Mouse (Mus musculus): ENCODE results near the gene Trim68. TPM values are rescaled to one million over a fixed set of nuclear protein-coding genes. Genes with fewer than 3 reads are reported as not detected.
"Not testable (repeated sequence)": the region's sequence is repeated elsewhere in the genome, so short reads cannot be mapped to it uniquely, and the experiment has no call there.

Trim68 gene
- polyA plus RNA-seq, 1 experiment from 2014 or later, result 8.7 TPM

GRCm38 (mm10) chr7:102665378-102665777, 21.7 kb downstream of the Trim68 start:
- no peaks in the 10 kb centered on the region for H3K27me3 ChIP-seq (ENCODE audit: control insufficient read depth, insufficient read depth, low read length)
- H3K9me3 ChIP-seq (ENCODE audit: control insufficient read depth, low read length), result no peaks in the 10 kb centered on the region
- no peak overlapping the region for H3K4me3 ChIP-seq (ENCODE audit: low read depth, low read length)
- H3K27ac ChIP-seq (ENCODE audit: low read depth, low read length), result no peak overlapping the region
- no peaks in the 10 kb centered on the region for H3K36me3 ChIP-seq (ENCODE audit: control insufficient read depth, insufficient read depth, low read length)
- ATAC-seq (ENCODE audit: low read depth), result no peak
- 44% methylated on average over 2 of the region's 2 CpGs for WGBS
- H3K4me1 ChIP-seq (ENCODE audit: control insufficient read depth, insufficient read depth, low read length), result no peaks in the 10 kb centered on the region
- H3K4me2 ChIP-seq (ENCODE audit: low read depth, low read length), result no peak overlapping the region
- H3K9ac ChIP-seq (replicated peaks; ENCODE audit: low read depth, low read length), result no peak overlapping the region

- no peaks in the 10 kb centered on the region for H3K36me3 ChIP-seq (ENCODE audit: control insufficient read depth, insufficient read depth, low read length)
- WGBS, result 11% methylated on average over 3 of the region's 3 CpGs
- H3K4me3 ChIP-seq (ENCODE audit: low read depth, low read length), result no peak within 1 kb of the TSS
- H3K27me3 ChIP-seq (ENCODE audit: control insufficient read depth, insufficient read depth, low read length), result no peaks in the 10 kb centered on the region
- no peak within 1 kb of the TSS for H3K27ac ChIP-seq (ENCODE audit: low read depth, low read length)
- H3K9me3 ChIP-seq (ENCODE audit: control insufficient read depth, low read length), result no peaks in the 10 kb centered on the region
- ATAC-seq (ENCODE audit: low read depth), result no peak
- H3K4me1 ChIP-seq (ENCODE audit: control insufficient read depth, insufficient read depth, low read length), result no peaks in the 10 kb centered on the region
- H3K9ac ChIP-seq (replicated peaks; ENCODE audit: low read depth, low read length), result no peak within 1 kb of the TSS
- H3K4me2 ChIP-seq (ENCODE audit: low read depth, low read length), result no peak within 1 kb of the TSS
Measured at GRCm38 (mm10) chr7:102664599-102664998, 22.5 kb downstream of the Trim68 start, which contains the start of gene Olfr556. Olfr556 (plus strand) TSS chr7:102664899.

GRCm38 (mm10) chr7:102658523-102658922, 28.6 kb downstream of the Trim68 start, which contains the start of gene Olfr555:
Olfr555 (plus strand) TSS chr7:102658823.
- no peak within 1 kb of the TSS for H3K4me3 ChIP-seq (ENCODE audit: low read depth, low read length)
- no peaks in the 10 kb centered on the region for H3K4me1 ChIP-seq (ENCODE audit: control insufficient read depth, insufficient read depth, low read length)
- no peaks in the 10 kb centered on the region for H3K27me3 ChIP-seq (ENCODE audit: control insufficient read depth, insufficient read depth, low read length)
- no peak within 1 kb of the TSS for H3K27ac ChIP-seq (ENCODE audit: low read depth, low read length)
- no peak for ATAC-seq (ENCODE audit: low read depth)
- no peaks in the 10 kb centered on the region for H3K9me3 ChIP-seq (ENCODE audit: control insufficient read depth, low read length)
- H3K4me2 ChIP-seq (ENCODE audit: low read depth, low read length), result no peak within 1 kb of the TSS
- 71% methylated on average over 1 of the region's 1 CpGs for WGBS
- H3K36me3 ChIP-seq (ENCODE audit: control insufficient read depth, insufficient read depth, low read length), result no peaks in the 10 kb centered on the region
- H3K9ac ChIP-seq (replicated peaks; ENCODE audit: low read depth, low read length), result no peak within 1 kb of the TSS

GRCm38 (mm10) chr7:102644945-102645344, 42.2 kb downstream of the Trim68 start:
- H3K9ac ChIP-seq (replicated peaks; ENCODE audit: low read depth, low read length); H3K27ac ChIP-seq (ENCODE audit: low read depth, low read length); H3K4me3 ChIP-seq (ENCODE audit: low read depth, low read length); H3K4me2 ChIP-seq (ENCODE audit: low read depth, low read length); ATAC-seq (ENCODE audit: low read depth); H3K9me3 ChIP-seq (ENCODE audit: control insufficient read depth, low read length); H3K36me3 ChIP-seq (ENCODE audit: control insufficient read depth, insufficient read depth, low read length); H3K4me1 ChIP-seq (ENCODE audit: control insufficient read depth, insufficient read depth, low read length); H3K27me3 ChIP-seq (ENCODE audit: control insufficient read depth, insufficient read depth, low read length): not testable (repeated sequence)
- WGBS, result 85% methylated on average over 3 of the region's 4 CpGs

GRCm38 (mm10) chr7:102638132-102638531, 49.0 kb downstream of the Trim68 start, which contains the start of gene Olfr554:
Olfr554 (plus strand) TSS chr7:102638432.
- ATAC-seq (ENCODE audit: low read depth), result no peak
- no peak within 1 kb of the TSS for H3K9ac ChIP-seq (replicated peaks; ENCODE audit: low read depth, low read length)
- no peak within 1 kb of the TSS for H3K27ac ChIP-seq (ENCODE audit: low read depth, low read length)
- no peaks in the 10 kb centered on the region for H3K36me3 ChIP-seq (ENCODE audit: control insufficient read depth, insufficient read depth, low read length)
- WGBS, result 78% methylated on average over 1 of the region's 1 CpGs
- no peaks in the 10 kb centered on the region for H3K4me1 ChIP-seq (ENCODE audit: control insufficient read depth, insufficient read depth, low read length)
- H3K9me3 ChIP-seq (ENCODE audit: control insufficient read depth, low read length), result no peaks in the 10 kb centered on the region
- no peak within 1 kb of the TSS for H3K4me3 ChIP-seq (ENCODE audit: low read depth, low read length)
- H3K27me3 ChIP-seq (ENCODE audit: control insufficient read depth, insufficient read depth, low read length), result no peaks in the 10 kb centered on the region
- H3K4me2 ChIP-seq (ENCODE audit: low read depth, low read length), result no peak within 1 kb of the TSS

- H3K27me3 ChIP-seq (ENCODE audit: control insufficient read depth, insufficient read depth, low read length), result no peaks in the 10 kb centered on the region
- no peak overlapping the region for H3K4me3 ChIP-seq (ENCODE audit: low read depth, low read length)
- H3K27ac ChIP-seq (ENCODE audit: low read depth, low read length), result no peak overlapping the region
- H3K9me3 ChIP-seq (ENCODE audit: control insufficient read depth, low read length), result no peaks in the 10 kb centered on the region
- H3K4me1 ChIP-seq (ENCODE audit: control insufficient read depth, insufficient read depth, low read length), result no peaks in the 10 kb centered on the region
- 32% methylated on average over 3 of the region's 3 CpGs for WGBS
- H3K36me3 ChIP-seq (ENCODE audit: control insufficient read depth, insufficient read depth, low read length), result no peaks in the 10 kb centered on the region
- H3K4me2 ChIP-seq (ENCODE audit: low read depth, low read length), result no peak overlapping the region
- ATAC-seq (ENCODE audit: low read depth), result no peak
- no peak overlapping the region for H3K9ac ChIP-seq (replicated peaks; ENCODE audit: low read depth, low read length)
Measured at GRCm38 (mm10) chr7:102636665-102637064, 50.5 kb downstream of the Trim68 start.

Other genes starting within 250 kb of the Trim68 start
- gene Rrm1, start 245.6 kb downstream of the Trim68 start, polyA plus RNA-seq (2014; fragmentation: Nextera tagmentation; extraction: Ambion mirVana), result 35.3 and 37.6 TPM in 2 replicates
- gene Olfr543, start 205.6 kb downstream of the Trim68 start, polyA plus RNA-seq (2014; fragmentation: Nextera tagmentation; extraction: Ambion mirVana), result 0.80 and 1.3 TPM in 2 replicates
- gene Olfr544, start 199.0 kb downstream of the Trim68 start, polyA plus RNA-seq (2014; fragmentation: Nextera tagmentation; extraction: Ambion mirVana), result 0.12 and 0.21 TPM in 2 replicates
- gene Olfr545, start 187.8 kb downstream of the Trim68 start, polyA plus RNA-seq (2014; fragmentation: Nextera tagmentation; extraction: Ambion mirVana), result 0.19 and 0.37 TPM in 2 replicates
- not detected in 2 replicates for gene Olfr547, start 152.6 kb downstream of the Trim68 start, polyA plus RNA-seq (2014; fragmentation: Nextera tagmentation; extraction: Ambion mirVana)
- gene Olfr548-ps1, start 146.4 kb downstream of the Trim68 start, polyA plus RNA-seq (2014; fragmentation: Nextera tagmentation; extraction: Ambion mirVana), result not detected in 2 replicates
- not detected in 2 replicates for gene Olfr549, start 137.5 kb downstream of the Trim68 start, polyA plus RNA-seq (2014; fragmentation: Nextera tagmentation; extraction: Ambion mirVana)
- gene Trim21, start 121.8 kb downstream of the Trim68 start, polyA plus RNA-seq (2014; fragmentation: Nextera tagmentation; extraction: Ambion mirVana), result 0.11 and 0.58 TPM in 2 replicates
- not detected in 2 replicates for gene Olfr550, start 115.9 kb downstream of the Trim68 start, polyA plus RNA-seq (2014; fragmentation: Nextera tagmentation; extraction: Ambion mirVana)
- gene Olfr551, start 95.4 kb downstream of the Trim68 start, polyA plus RNA-seq (2014; fragmentation: Nextera tagmentation; extraction: Ambion mirVana), result not detected in 2 replicates
- gene Olfr552, start 89.6 kb downstream of the Trim68 start, polyA plus RNA-seq (2014; fragmentation: Nextera tagmentation; extraction: Ambion mirVana), result not detected in 2 replicates
- gene Olfr553, start 69.1 kb downstream of the Trim68 start, polyA plus RNA-seq (2014; fragmentation: Nextera tagmentation; extraction: Ambion mirVana), result not detected in 2 replicates
- not detected in 2 replicates for gene Olfr554, start 48.9 kb downstream of the Trim68 start, polyA plus RNA-seq (2014; fragmentation: Nextera tagmentation; extraction: Ambion mirVana)
- not detected in 2 replicates for gene Olfr555, start 28.5 kb downstream of the Trim68 start, polyA plus RNA-seq (2014; fragmentation: Nextera tagmentation; extraction: Ambion mirVana)
- not detected in 2 replicates for gene Olfr556, start 22.4 kb downstream of the Trim68 start, polyA plus RNA-seq (2014; fragmentation: Nextera tagmentation; extraction: Ambion mirVana)
- gene Olfr557, start 8.6 kb upstream of the Trim68 start, polyA plus RNA-seq (2014; fragmentation: Nextera tagmentation; extraction: Ambion mirVana), result not detected in 2 replicates
- gene Olfr558, start 14.9 kb upstream of the Trim68 start, polyA plus RNA-seq (2014; fragmentation: Nextera tagmentation; extraction: Ambion mirVana), result 0.12 and 0.36 TPM in 2 replicates
- not detected in 2 replicates for gene Olfr33, start 31.7 kb upstream of the Trim68 start, polyA plus RNA-seq (2014; fragmentation: Nextera tagmentation; extraction: Ambion mirVana)
- not detected in 2 replicates for gene Olfr559, start 40.2 kb upstream of the Trim68 start, polyA plus RNA-seq (2014; fragmentation: Nextera tagmentation; extraction: Ambion mirVana)
- gene Olfr560, start 72.0 kb upstream of the Trim68 start, polyA plus RNA-seq (2014; fragmentation: Nextera tagmentation; extraction: Ambion mirVana), result not detected in 2 replicates
- gene Olfr78, start 72.1 kb upstream of the Trim68 start, polyA plus RNA-seq (2014; fragmentation: Nextera tagmentation; extraction: Ambion mirVana), result 0.19 TPM in 1 of 2 replicates, not detected in the other
- not detected in 2 replicates for gene Olfr561, start 83.9 kb upstream of the Trim68 start, polyA plus RNA-seq (2014; fragmentation: Nextera tagmentation; extraction: Ambion mirVana)
- not detected in 2 replicates for gene Olfr564, start 116.2 kb upstream of the Trim68 start, polyA plus RNA-seq (2014; fragmentation: Nextera tagmentation; extraction: Ambion mirVana)
- not detected in 2 replicates for gene Olfr566, start 171.4 kb upstream of the Trim68 start, polyA plus RNA-seq (2014; fragmentation: Nextera tagmentation; extraction: Ambion mirVana)
- gene Olfr568, start 189.8 kb upstream of the Trim68 start, polyA plus RNA-seq (2014; fragmentation: Nextera tagmentation; extraction: Ambion mirVana), result not detected in 2 replicates
- gene Olfr569, start 203.6 kb upstream of the Trim68 start, polyA plus RNA-seq (2014; fragmentation: Nextera tagmentation; extraction: Ambion mirVana), result not detected in 2 replicates
- not detected in 2 replicates for gene Olfr570, start 207.2 kb upstream of the Trim68 start, polyA plus RNA-seq (2014; fragmentation: Nextera tagmentation; extraction: Ambion mirVana)
- gene Olfr571, start 230.2 kb upstream of the Trim68 start, polyA plus RNA-seq (2014; fragmentation: Nextera tagmentation; extraction: Ambion mirVana), result 0.18 TPM in 1 of 2 replicates, not detected in the other
- gene Olfr572, start 237.1 kb upstream of the Trim68 start, polyA plus RNA-seq (2014; fragmentation: Nextera tagmentation; extraction: Ambion mirVana), result not detected in 2 replicates